Mouse (Mus musculus): ENCODE data around the gene Trim67.

- TF ChIP-seq CTCF (conservative IDR thresholded peaks at IDR 0.05; ENCODE audit: insufficient read depth, insufficient read length, low read depth, low read length): no peak
- TF ChIP-seq POLR2A (IDR thresholded peaks at IDR 0.05; ENCODE audit: low read depth, low read length): no peak
Measured at GRCm38 (mm10) chr8:124793172-124793651, 320 bp downstream of the Trim67 start.

All from kidney, adult 2 months (tissue).